Mouse (Mus musculus) cerebellum, adult (tissue): ENCODE data around the gene Zfp239.

Experiments used
- ATAC-seq: cut with Nextera tagmentation; 2 replicates; pipeline ENCODE4 v1.9.2; 2017; ENCODE audit warnings: mild to moderate bottlenecking, moderate library complexity, mixed read lengths; ENCODE audit not compliant: insufficient number of reproducible peaks, low FRiP score, low TSS enrichment

Gene Zfp239

GRCm38 (mm10) chr6:117906015-117906531, 44.2 kb downstream of the Zfp239 start:
- peak; percentile 22; the same call in 1 of the 2 replicates for ATAC-seq

- peak; percentile 98 for ATAC-seq
Measured at GRCm38 (mm10) chr6:117906590-117907271, 44.8 kb downstream of the Zfp239 start.

- peak; percentile 15; the same call in 1 of the 2 replicates for ATAC-seq
Measured at GRCm38 (mm10) chr6:117907301-117907978, 45.5 kb downstream of the Zfp239 start.

- ATAC-seq = no peak
Measured at GRCm38 (mm10) chr6:117907979-117908355, 46.1 kb downstream of the Zfp239 start.

DNA sequence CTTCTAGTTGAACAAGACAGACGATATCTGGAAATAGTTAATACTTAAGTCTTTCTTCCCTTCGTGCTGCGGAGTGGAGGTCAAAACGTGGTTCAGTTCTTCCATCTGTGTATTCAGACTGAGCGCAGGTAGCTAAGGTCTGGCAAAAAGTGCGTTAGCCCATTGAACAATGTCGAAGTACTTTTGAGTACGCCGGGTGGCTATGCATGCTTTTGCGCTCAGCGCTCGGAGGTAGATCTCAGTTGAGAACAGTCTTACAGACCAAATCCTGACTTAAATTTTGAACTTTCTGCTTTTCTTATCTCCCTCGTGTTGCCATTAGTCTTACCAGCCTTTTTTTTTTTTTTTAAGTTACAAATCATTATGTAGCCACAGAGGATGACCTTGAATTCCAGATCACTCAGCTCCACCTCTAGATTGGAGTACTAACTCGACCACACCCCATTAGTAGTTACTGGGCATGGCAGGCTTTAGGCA, 46.6 kb downstream of the Zfp239 start:
- no peak for ATAC-seq

DNA sequence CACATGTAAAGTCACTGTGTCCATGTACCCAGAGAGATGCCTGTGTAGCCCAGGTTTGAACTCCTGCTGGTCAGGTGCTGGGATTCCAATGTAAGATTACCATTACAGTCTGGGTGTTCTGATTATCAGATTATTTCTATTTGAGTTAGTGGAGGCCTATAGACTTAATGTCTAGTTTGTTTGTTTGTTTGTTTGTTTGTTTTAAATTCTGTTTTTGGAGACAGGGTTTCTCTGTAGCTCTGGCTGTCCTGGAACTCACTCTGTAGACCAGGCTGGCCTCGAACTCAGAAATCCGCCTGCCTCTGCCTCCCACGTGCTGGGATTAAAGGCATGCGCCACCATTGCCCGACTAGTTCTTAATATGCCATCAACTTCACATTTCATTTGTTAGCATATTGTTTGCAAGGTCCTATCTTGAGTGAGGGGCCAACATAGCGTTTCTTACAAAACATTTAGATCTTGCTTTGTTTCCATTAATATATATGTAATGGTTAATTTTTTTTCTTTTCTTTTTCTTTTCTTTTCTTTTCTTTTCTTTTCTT, 48.3 kb downstream of the Zfp239 start:
- no peak for ATAC-seq

DNA sequence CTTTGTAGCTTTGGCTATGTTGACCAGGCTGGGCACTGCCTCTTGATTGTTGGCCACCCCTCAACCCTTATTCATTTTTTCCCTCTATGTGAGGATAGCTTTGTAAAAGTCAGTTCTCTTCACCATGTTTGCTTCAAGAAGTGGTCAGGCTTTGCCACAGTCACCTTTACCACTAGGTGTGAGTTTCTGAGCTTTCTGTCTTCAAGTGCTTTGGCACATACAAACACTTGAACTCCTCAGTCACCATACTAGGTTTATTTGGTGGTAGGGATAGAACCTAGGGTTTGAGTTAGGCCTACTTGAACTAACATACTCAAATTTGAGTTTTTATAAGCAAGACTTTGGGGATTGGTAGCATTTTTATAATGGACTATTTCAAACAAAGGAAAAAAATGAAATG, 52.6 kb downstream of the Zfp239 start:
- ATAC-seq = no peak

GRCm38 (mm10) chr6:117916205-117916736, 54.4 kb downstream of the Zfp239 start:
- no peak for ATAC-seq

DNA sequence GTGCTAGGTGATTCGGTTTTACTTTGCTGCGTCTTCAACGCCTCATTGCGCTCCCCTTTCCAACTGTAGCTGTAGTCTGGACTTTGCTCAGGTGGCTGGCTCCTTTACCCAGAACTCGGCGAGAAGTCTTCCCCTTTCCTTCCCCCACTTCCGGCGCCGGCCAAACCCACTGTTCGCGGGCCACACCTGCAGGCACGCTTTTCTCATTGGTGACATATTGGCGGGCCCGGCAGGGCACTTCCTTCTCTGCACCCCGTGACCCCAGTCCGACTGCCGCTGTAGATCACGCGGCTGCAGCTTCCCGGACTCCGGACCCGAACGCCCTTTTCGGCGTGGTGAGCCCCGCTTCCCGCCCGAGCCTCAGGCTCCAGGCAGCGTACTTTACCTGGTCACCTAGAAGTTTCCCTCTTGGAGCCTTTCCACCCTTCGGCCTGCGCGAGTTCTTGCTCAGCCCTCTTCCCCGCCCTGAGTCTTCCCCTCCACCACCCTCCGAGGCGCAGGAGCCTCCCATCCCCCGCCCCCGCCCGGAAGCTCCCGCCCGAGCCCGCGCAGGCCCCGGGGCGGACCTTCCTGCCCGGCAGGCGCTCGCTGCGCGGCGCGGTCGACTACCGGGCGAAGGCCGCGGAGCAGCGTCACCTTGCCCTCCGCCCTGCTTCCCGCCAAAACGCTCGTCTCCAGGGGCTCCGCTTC, 55.0 kb downstream of the Zfp239 start:
- ATAC-seq = peak; percentile 80

DNA sequence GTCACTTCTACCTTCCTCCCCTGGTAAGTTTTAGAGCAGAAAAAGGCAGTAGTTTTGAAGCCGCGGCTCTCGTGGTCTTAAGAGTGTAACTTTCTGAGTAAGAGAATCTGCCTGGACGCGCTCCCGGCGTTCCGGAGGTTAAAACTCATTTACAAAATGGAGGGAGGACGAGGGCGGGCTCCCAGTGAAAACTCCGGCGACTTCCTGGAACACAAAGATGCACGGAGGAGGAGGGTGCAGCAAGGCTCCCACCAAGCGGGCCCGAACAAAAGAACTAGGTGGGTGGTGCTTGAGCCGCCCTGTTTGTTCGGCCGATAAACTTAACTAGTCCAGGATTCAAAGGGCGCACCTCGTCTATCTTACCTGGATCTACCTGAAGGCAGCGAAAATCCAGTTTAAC, 55.7 kb downstream of the Zfp239 start:
- no peak for ATAC-seq

DNA sequence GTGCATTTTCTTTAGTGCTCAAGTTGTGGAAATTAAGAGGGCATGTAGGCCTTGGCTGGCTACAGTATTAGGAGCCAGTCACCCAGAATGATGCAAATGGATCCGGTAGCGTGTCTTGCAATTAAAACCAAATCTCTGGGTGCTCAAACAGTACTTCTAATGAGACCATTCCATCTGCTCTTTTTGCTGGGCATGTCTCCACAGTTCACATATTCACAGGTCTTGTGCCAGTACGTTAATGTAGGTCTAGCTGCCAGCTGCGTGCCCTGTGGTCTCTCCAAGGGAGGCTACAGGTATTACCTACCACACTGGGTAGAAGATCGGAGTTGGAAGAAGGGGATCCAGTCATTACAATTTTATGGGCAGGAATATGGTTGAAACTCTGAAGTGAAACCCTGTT, 56.1 kb downstream of the Zfp239 start:
- ATAC-seq = no peak

- peak; percentile 65; the same call in 1 of the 2 replicates for ATAC-seq
Measured at GRCm38 (mm10) chr6:117920659-117921640, 59.0 kb downstream of the Zfp239 start.

DNA sequence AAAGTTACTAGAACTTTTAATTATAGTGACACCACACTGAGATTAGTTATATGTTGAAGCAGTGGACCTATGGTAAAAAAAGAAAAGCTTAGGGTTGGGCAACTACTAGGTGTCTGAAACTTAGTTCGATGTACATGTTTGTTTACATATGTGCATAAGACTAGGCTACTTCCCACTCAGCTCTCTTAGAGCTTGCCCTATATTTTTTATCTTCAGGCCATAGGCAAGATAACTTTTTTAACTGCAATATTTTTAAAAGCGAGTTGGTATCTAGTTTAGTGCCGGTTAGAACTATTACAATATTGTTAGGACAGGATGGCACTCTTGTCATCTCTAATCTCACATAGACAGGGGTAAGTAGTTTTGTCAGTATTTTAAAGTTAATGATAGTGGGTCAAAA, 60.1 kb downstream of the Zfp239 start:
- ATAC-seq = no peak
